Mouse (Mus musculus) heart, adult 10 weeks (tissue): ENCODE measurements around the gene Cep70. TPM values are rescaled to one million over a fixed set of nuclear protein-coding genes. Genes with fewer than 3 reads are reported as not detected.

Source experiments
- polyA plus RNA-seq: library from polyadenylated mRNA; stranded (reverse); fragments of 350-450 nt; fragmentation: Illumina TruSeq; extraction: RNeasy Lipid Tissue Mini Kit (QIAGEN cat#74804); gene quantifications from one replicate; pipeline ENCODE4 v1.2.3, GENCODE M21; 2014; ENCODE audit warnings: low read depth, low replicate concordance

The Cep70 gene
- polyA plus RNA-seq, result 7.8 TPM

DNA sequence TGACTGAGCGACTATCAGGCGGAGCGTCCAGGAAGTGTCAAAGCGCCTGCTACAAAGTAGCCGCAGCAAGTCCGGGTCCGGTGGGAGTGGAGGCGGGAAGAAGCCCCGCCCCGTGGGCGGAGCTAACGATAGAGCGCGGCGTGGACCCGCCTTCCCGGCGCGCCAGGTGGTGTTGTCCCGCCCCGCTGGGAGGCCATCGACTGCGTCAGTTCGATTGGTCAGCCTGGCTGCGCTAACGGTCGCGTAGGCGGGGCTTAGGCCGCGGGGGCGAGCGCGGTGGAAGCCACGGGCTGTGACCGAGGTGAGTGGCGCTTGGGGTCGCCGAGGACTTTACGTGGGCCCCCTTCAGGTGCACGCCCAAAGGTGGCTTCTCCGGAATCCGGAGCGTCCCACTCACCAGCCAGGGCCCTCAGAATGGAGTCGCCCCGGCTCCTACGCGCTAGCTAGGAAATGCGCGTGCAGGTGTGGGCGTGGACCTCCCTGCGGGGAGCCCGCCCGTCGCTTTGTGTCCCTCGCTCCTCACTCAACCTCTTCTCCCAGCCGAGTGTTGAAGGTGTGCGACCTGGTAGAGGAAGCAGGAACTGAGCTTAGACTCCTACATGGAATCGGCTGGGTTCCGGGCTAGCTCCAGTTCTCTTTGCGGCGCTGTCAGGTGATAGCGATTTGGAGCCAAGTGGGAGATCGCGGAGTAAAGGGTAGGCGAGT is at the start of gene Cep70:
Cep70 (plus strand) TSS at position 178 of the 705 bp plus-strand sequence.

DNA sequence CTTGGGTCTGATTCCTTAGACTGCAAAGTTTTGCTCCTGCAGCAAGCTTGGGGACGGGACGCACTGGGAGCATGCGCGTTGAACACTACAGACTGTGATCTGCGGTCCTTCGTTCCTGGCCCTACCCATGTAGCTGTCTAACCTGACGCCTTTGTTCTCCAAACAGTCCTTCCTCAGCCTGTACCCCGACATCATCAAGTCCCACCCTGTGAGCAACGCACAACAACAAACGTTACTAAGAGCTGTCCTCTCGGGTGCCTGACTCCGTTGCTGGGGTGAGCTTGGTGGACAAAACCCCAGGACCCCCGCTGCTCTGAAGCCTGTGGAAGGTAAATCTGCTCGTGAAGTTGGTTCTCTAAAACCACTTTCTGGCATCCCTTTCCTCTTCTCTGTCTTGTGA is 6.0 kb upstream of the Cep70 start, which contains the start of gene Faiml:
Faiml (minus strand) TSS at position 101 of the 400 bp plus-strand sequence.

Other genes starting within 250 kb of the Cep70 start
- not detected for gene Gm1123, start 207.7 kb upstream of the Cep70 start, polyA plus RNA-seq
- 6.8 TPM for gene Pik3cb, start 102.7 kb upstream of the Cep70 start, polyA plus RNA-seq
- gene Faiml, start 6.1 kb upstream of the Cep70 start, polyA plus RNA-seq, result not detected
- gene Esyt3, start 115.2 kb downstream of the Cep70 start, polyA plus RNA-seq, result 0.52 TPM
- 6.4 TPM for gene Mras, start 194.0 kb downstream of the Cep70 start, polyA plus RNA-seq
- not detected for gene Nme9, start 208.1 kb downstream of the Cep70 start, polyA plus RNA-seq